22 mouse cellular contexts compared by ENCODE assay signal in genomic region chr7:66812289-66812688, GRCm38 (mm10). TPM values are rescaled to one million over a fixed set of nuclear protein-coding genes. Genes with fewer than 3 reads are reported as not detected.
DNase-seq lines count a peak whose midpoint lies in the region; ATAC-seq and TF ChIP-seq lines count a peak whose summit lies in the region.
"Had no signal": no experiment of that assay in that cellular context is flagged by ENCODE, and none has a peak within 500 bp of the region (broad histone marks: within the 10 kb centered on the region; RNA-seq: fewer than 3 reads in every experiment).

No protein-coding gene starts in this region.

- H3K27ac ChIP-seq in limb, embryonic 12.5 days = 0 out of 2 replicates have a peak overlapping the region, but pooled peaks have one; percentile 54
- no peak overlapping the region for H3K27ac ChIP-seq in limb, embryonic 10.5 days
- peak overlapping the region; percentile 58; the same call in 1 of the 2 replicates for H3K27ac ChIP-seq in embryonic facial prominence, embryonic 15.5 days (replicated peaks)
- peak overlapping the region; percentile 50 for H3K27ac ChIP-seq in limb, embryonic 15.5 days
- H3K27ac ChIP-seq: forebrain, embryonic 10.5 days; gastrocnemius, adult 2 months; hindbrain, embryonic 12.5 days; hindbrain, embryonic 15.5 days had no signal

- TF ChIP-seq CTCF in C2C12 (IDR thresholded peaks at IDR 0.05; ENCODE audit: control insufficient read depth, insufficient read depth, insufficient read length) = no peak

- ATAC-seq in limb, embryonic 12.5 days (ENCODE audit: insufficient number of reproducible peaks, insufficient read depth, low FRiP score, low TSS enrichment, low read depth) = no peak
- ATAC-seq in embryonic facial prominence, embryonic 15.5 days (ENCODE audit: insufficient number of reproducible peaks, low FRiP score, low TSS enrichment, low read depth) = no peak
- no peak for ATAC-seq in limb, embryonic 15.5 days (ENCODE audit: insufficient number of reproducible peaks, low FRiP score, low TSS enrichment, low read depth)
- ATAC-seq: forebrain, embryonic 14.5 days had no signal

- no peaks in the 10 kb centered on the region for H3K36me3 ChIP-seq in limb, embryonic 12.5 days
- no peaks in the 10 kb centered on the region for H3K36me3 ChIP-seq in limb, embryonic 10.5 days
- H3K36me3 ChIP-seq in C2C12 (ENCODE audit: control insufficient read depth, insufficient read depth) = no peaks in the 10 kb centered on the region
- no peaks in the 10 kb centered on the region for H3K36me3 ChIP-seq in embryonic facial prominence, embryonic 15.5 days
- no peaks in the 10 kb centered on the region for H3K36me3 ChIP-seq in limb, embryonic 15.5 days
- H3K36me3 ChIP-seq: forebrain, embryonic 10.5 days; G1E; hindbrain, embryonic 12.5 days; hindbrain, embryonic 15.5 days had no signal

- intact Hi-C loops in left cerebral cortex, postnatal 10 days (cut with DNase I) = no loop called here

- H3K9ac ChIP-seq in limb, embryonic 12.5 days (replicated peaks) = no peak overlapping the region
- H3K9ac ChIP-seq in embryonic facial prominence, embryonic 15.5 days = no peak overlapping the region
- no peak overlapping the region for H3K9ac ChIP-seq in limb, embryonic 15.5 days
- H3K9ac ChIP-seq: forebrain, postnatal 0 days; hindbrain, embryonic 12.5 days; hindbrain, embryonic 15.5 days had no signal

- H3K79me3 ChIP-seq in C2C12 (ENCODE audit: low read depth) = no peaks in the 10 kb centered on the region

- no peaks in the 10 kb centered on the region for H3K4me1 ChIP-seq in limb, embryonic 12.5 days (replicated peaks)
- H3K4me1 ChIP-seq in limb, embryonic 10.5 days = no peaks in the 10 kb centered on the region
- peaks cover 7% of the 10 kb centered on the region; the same call in 1 of the 2 replicates for H3K4me1 ChIP-seq in embryonic facial prominence, embryonic 15.5 days
- H3K4me1 ChIP-seq in limb, embryonic 15.5 days = peaks cover 17% of the 10 kb centered on the region
- H3K4me1 ChIP-seq: forebrain, embryonic 10.5 days; hindbrain, embryonic 12.5 days; hindbrain, embryonic 15.5 days had no signal

- no peaks in the 10 kb centered on the region for H3K79me2 ChIP-seq in C2C12 (ENCODE audit: control insufficient read depth, insufficient read depth)

- H3K9me3 ChIP-seq in limb, embryonic 12.5 days = no peaks in the 10 kb centered on the region
- H3K9me3 ChIP-seq in limb, embryonic 10.5 days (replicated peaks) = no peaks in the 10 kb centered on the region
- no peaks in the 10 kb centered on the region for H3K9me3 ChIP-seq in embryonic facial prominence, embryonic 15.5 days (replicated peaks)
- no peaks in the 10 kb centered on the region for H3K9me3 ChIP-seq in limb, embryonic 15.5 days
- H3K9me3 ChIP-seq: forebrain, embryonic 10.5 days; G1E; hindbrain, embryonic 12.5 days; hindbrain, embryonic 15.5 days had no signal

- H3ac ChIP-seq in C2C12 (ENCODE audit: control insufficient read depth, insufficient read length, low read depth) = no peak overlapping the region

- no peak overlapping the region for H3K4me3 ChIP-seq in limb, embryonic 12.5 days (replicated peaks)
- H3K4me3 ChIP-seq in limb, embryonic 10.5 days = no peak overlapping the region
- H3K4me3 ChIP-seq in C2C12 (ENCODE audit: insufficient read depth, poor library complexity, severe bottlenecking) = no peak overlapping the region
- no peak overlapping the region for H3K4me3 ChIP-seq in embryonic facial prominence, embryonic 15.5 days (replicated peaks)
- H3K4me3 ChIP-seq in limb, embryonic 15.5 days = no peak overlapping the region
- H3K4me3 ChIP-seq: erythroblast, embryonic 14.5 days; forebrain, embryonic 10.5 days; gastrocnemius, adult 2 months; hindbrain, embryonic 12.5 days; hindbrain, embryonic 15.5 days had no signal

- no peak overlapping the region for H3K4me2 ChIP-seq in limb, embryonic 12.5 days
- H3K4me2 ChIP-seq in embryonic facial prominence, embryonic 15.5 days (replicated peaks) = no peak overlapping the region
- H3K4me2 ChIP-seq in limb, embryonic 15.5 days = no peak overlapping the region
- H3K4me2 ChIP-seq: heart, embryonic 11.5 days; hindbrain, embryonic 12.5 days; hindbrain, embryonic 15.5 days had no signal

- 80% methylated on average over 4 of the region's 4 CpGs for WGBS in limb, embryonic 12.5 days
- WGBS in limb, embryonic 10.5 days = 96% methylated on average over 4 of the region's 4 CpGs
- WGBS in embryonic facial prominence, embryonic 15.5 days = 55% methylated on average over 4 of the region's 4 CpGs
- WGBS in limb, embryonic 15.5 days = 61% methylated on average over 4 of the region's 4 CpGs

- DNase-seq in limb, embryonic 10.5 days (ENCODE audit: low spot score) = no peak
- no peak for DNase-seq in urinary bladder, postnatal 10 days (ENCODE audit: low spot score)
- no peak for DNase-seq in kidney, postnatal 25 days
- no peak for DNase-seq in left cerebral cortex, postnatal 10 days (ENCODE audit: extremely low spot score in 1 of 2, low spot score in 2 of 2)
- DNase-seq: cerebellum, adult 11 months; cerebellum, adult 9-11 months; forebrain, postnatal 0 days; gastrocnemius, adult 2 months; gastrocnemius, postnatal 14 days; heart, adult 11 months had no signal

- no peaks in the 10 kb centered on the region for H3K27me3 ChIP-seq in limb, embryonic 12.5 days
- no peaks in the 10 kb centered on the region for H3K27me3 ChIP-seq in limb, embryonic 10.5 days (ENCODE audit: low read depth, poor library complexity, severe bottlenecking)
- no peaks in the 10 kb centered on the region for H3K27me3 ChIP-seq in C2C12 (ENCODE audit: control insufficient read depth, insufficient read depth, insufficient read length)
- no peaks in the 10 kb centered on the region for H3K27me3 ChIP-seq in embryonic facial prominence, embryonic 15.5 days
- no peaks in the 10 kb centered on the region for H3K27me3 ChIP-seq in limb, embryonic 15.5 days
- H3K27me3 ChIP-seq: hindbrain, embryonic 12.5 days; hindbrain, embryonic 15.5 days had no signal

TF ChIP-seq in C2C12, 6 proteins besides CTCF, POLR2A, EP300 and RAD21:
- TF ChIP-seq CEBPB (IDR thresholded peaks at IDR 0.05; ENCODE audit: low read depth) = no peak
- no peak for TF ChIP-seq USF1 (IDR thresholded peaks at IDR 0.05; ENCODE audit: low read depth)
- TF ChIP-seq MYOD1 (IDR thresholded peaks at IDR 0.05; ENCODE audit: control insufficient read depth, insufficient read length, low read depth) = peak; percentile 87

RNA-seq across cellular contexts. Expression of gene Adamts17, which starts 27.2 kb away (rescaled TPM):
- polyA plus RNA-seq in limb, embryonic 12.5 days (2016; fragmentation: Nextera tagmentation; extraction: Ambion mirVana) = 11.6 and 12.9 TPM in 2 replicates
- polyA plus RNA-seq in limb, embryonic 10.5 days (2016; fragmentation: Nextera tagmentation; extraction: Ambion mirVana) = 4.4 and 6.7 TPM in 2 replicates
- polyA plus RNA-seq in C2C12 (2012; fragmentation: generic; extraction: Trizol) = 0.04 TPM
- 12.7 and 17.4 TPM in 2 replicates for polyA plus RNA-seq in embryonic facial prominence, embryonic 15.5 days (2015; fragmentation: Nextera tagmentation; extraction: Ambion mirVana)
- polyA plus RNA-seq in limb, embryonic 15.5 days (2015; fragmentation: Nextera tagmentation; extraction: Ambion mirVana) = 13.5 and 13.7 TPM in 2 replicates
- total RNA-seq in left cerebral cortex, postnatal 10 days (2021) = 10 to 100 TPM; 19.0 to 24.1 TPM
- total RNA-seq: CH12.LX had no signal
- polyA plus RNA-seq: erythroblast, embryonic 14.5 days; G1E had no signal
